Mouse (Mus musculus): Measurements from ENCODE around the gene Pop5.

Gene Pop5

GRCm38 (mm10) chr5:115235786-115236263, at the start of gene Pop5:
Gene Pop5 (plus strand): TSS chr5:115235836.
- peak; percentile 74 for DNase-seq

DNA sequence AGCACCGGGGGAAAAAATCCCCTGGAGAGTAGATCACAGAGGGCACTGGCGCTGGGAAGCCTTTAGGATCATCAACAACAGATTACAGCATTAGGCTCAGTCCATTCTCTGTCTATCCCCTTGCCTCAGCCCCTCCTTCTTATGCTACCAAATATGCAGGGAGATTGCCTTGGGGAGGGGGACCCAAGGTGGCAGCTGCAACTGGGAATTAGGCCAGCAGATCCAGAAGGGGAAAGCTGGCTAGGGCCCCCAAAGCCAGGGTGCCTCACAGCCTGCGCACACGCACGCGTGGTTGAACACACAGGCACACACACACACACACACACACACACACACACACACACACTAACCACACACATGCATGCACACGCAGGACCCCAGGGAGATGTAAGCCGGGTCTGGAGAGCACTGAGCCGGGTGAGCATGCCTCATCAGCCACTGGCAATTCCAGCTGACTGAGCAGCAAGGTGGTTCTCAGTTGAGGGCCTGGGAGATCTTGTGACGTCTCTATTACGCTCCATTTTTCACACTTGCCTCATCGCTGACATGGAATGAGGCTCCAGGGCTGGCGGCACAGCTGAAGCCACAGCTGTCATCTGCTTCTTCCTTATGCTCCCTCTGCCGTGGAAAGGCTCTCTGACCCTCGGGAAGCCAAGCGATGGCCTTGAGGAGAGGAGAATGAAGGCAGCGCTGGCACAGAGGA, 49.1 kb upstream of the Pop5 start:
- DNase-seq, result no peak

GRCm38 (mm10) chr5:115187188-115188131, 48.2 kb upstream of the Pop5 start:
- DNase-seq, result peak; percentile 87

GRCm38 (mm10) chr5:115188824-115189223, 46.8 kb upstream of the Pop5 start:
- no peak for DNase-seq

- DNase-seq, result no peak
Observed at GRCm38 (mm10) chr5:115190081-115190480, 45.6 kb upstream of the Pop5 start.

DNA sequence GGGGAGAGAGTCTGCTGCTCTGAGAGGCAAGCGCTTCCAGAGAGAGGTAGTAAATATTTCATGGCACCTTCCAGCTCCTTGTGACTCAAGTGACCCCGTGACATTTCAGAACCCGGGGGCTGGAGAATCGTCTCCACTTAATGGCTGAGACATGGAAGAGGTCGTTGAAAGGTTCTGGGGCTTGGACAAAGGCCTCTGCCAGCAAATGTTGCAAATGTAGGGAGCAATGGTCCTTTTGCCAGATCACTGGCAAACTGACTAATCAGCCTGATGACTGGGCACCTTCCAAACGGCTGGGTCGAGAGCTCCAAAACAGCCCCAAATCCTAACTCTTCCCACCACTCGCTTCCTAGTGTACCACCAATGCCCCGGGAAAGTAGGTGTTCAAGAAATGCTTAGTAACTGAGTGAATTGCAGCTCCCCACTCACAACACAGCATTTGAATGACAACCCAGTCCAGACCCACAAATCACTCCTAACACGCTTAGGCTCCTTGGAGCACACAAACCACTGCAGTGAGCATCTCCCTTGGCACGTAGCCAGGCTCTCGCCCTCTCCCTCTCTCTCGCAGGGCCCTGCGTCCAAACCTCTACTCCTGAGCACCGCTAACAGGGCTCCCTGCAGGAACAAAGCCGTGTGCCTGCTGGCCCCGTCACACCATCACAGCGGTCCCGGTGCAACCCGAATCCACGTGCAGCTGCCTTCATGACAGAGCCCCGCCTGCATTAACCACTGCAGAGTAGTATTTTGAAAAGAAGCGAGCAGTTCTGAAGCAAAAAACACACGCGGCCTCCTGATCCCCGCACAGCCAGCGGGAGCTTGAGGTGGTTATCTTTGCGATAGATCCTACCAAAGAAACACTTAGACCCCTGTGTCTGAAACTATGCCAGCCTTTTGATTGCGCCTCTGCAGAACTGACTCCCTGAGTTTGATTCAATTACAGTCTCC, 43.5 kb upstream of the Pop5 start:
- DNase-seq, result no peak

GRCm38 (mm10) chr5:115192828-115193195, 42.8 kb upstream of the Pop5 start:
- no peak for DNase-seq

DNA sequence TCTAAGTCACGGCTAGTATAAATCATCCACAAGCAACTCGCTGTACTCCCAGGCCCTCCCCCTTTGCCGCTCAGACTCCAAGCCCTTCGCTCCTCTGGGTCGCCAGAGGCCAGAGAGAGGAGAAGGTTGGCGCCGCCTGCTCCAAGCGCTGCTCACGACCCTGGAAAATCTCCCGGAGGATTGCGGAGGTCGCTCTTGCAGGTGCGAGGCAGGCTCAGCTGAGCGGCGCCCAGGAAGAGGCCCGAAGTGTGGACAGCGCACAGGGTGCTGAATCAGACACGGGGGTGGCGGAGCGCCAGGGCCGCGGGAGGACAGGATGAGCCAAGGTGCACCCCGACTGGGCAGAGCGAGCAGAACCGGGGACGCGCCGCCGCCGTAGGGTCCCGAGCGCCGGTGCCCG, 42.4 kb upstream of the Pop5 start:
- DNase-seq, result peak; percentile 64

DNA sequence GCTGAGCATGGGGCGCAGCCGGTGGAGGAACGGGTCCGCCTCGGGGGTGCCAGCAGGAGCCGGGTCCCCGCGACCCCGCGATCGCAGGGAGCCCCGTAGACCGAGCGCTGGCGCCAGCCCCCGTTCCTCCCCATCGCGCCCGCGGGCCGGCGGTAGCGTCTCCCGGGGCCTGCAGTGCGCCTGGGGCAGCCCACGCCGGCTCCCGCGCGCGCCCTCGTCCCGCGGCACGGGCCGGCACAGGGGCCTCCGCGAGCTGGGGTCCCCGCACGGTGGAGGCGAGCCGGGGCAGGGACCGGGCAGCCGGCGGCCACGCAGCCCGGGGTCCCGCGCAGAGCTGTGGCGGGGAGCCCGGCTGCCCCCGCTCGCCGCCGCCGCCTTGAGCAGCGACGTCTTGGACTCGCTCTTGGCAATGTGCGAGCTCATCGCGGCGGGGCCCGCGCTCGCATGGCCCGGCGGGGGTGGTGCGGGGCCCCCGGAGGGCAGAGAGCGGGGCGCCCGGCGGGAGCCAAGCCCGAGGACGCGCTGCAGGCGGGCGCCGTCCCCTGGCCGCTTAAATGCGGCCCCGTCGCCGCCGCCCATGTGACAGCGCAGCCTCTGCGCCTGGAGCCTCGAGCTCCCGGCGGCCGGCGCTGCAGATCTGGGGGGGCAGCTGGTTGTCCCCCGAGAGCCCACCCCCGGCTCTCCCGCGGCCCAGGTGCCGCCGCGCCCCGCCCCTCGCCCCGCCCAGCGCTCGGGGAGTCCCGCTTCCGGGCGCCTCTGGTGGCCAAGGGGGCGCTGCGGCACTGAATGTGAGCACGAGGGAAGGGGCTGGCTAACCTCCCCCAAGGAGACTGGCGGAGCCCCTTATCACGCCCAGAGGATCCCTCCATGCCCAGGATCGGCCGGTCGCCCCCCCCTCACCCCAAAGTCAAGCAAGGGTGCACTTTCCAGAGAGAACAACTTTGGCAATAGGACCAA, 41.7 kb upstream of the Pop5 start, which contains the start of gene Cabp1:
Cabp1 (minus strand) TSS at position 713 of the 957 bp plus-strand sequence.
- no peak for DNase-seq

- DNase-seq, result no peak
Observed at GRCm38 (mm10) chr5:115194626-115195221, 40.9 kb upstream of the Pop5 start.

GRCm38 (mm10) chr5:115203735-115204561, 31.7 kb upstream of the Pop5 start:
- no peak for DNase-seq

GRCm38 (mm10) chr5:115204562-115205311, 30.9 kb upstream of the Pop5 start:
- DNase-seq, result no peak

DNA sequence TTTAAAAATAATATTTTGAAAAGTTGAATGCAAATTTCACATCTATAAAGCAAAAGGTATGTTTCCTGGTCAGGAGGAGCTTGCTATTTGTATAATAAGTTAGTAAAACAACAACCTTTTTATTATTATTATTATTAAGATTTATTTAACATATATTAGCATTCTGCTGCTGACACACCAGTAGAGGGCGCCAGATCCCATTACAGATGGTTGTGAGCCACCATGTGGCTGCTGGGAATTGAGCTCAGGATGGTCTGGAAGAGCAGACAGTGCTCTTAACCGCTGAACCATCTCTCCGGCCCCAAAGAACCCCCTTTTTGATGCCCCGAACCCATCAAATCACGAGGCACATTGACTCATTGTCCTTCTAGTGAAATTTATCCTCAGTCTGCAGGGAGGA, 28.4 kb upstream of the Pop5 start:
- DNase-seq, result no peak

DNA sequence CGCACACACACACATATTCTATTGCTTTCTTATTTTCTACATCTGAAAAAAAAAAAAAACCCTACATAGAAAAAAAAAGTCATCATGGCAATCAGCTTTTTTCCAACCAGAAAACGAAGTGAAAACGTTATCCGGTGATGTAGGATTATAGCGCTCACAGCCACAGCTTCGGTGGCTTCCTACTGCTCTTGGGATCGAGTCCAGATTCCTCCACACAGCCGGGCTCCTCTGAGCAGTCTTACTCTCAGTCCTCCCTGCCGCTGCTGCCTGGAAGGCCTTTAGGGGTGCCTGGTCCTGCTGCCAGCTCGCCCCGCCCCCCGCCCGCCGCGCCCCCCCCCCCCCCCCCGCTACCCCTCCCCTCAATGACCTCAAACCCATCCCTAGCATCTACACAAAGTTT, 27.7 kb upstream of the Pop5 start:
- no peak for DNase-seq

DNA sequence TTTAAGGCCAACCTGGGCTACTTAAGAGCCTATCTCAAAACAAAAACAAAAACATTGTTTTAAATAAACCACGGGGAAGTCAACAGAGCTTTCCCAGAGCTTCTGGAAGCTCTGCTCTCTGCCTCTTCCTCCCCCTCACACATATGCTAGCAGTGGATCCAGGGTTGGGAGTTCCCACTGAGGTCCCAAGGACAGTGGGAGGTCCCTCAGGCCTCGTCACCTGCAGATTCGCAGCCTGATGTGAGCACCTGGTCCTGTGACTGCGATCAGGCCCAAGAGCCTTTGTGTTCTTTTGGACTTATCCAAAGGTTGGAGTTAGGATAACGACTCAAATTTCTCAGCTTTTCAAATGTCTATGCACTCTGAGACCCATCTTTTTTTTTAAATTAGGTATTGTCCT, 27.0 kb upstream of the Pop5 start:
- no peak for DNase-seq

- DNase-seq, result no peak
Observed at GRCm38 (mm10) chr5:115210380-115210779, 25.3 kb upstream of the Pop5 start.

- no peak for DNase-seq
Observed at GRCm38 (mm10) chr5:115212451-115212850, 23.2 kb upstream of the Pop5 start.

GRCm38 (mm10) chr5:115212861-115213260, 22.8 kb upstream of the Pop5 start:
- no peak for DNase-seq

DNA sequence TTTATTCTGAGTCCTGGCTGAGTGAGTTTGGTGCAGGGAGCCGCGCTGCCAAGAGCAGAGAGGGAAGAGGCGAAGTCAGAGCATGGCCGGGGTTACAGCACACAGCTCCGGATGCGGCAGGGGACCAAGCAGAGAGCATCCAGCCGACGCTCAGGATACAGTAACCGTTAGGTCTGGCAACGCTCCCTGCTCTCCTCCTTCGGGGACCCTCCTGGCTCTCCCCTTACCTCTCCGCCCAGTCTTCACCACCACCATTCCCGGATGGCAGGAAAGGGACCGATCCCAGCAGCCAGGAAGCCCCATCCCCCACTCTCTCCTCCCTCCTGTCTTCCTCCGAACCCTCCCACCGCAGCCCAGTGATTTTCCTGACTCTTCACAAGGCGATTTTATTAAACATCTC, 20.8 kb upstream of the Pop5 start:
- DNase-seq, result no peak

Data from kidney, adult 11 months (tissue).